Mouse (Mus musculus): ENCODE results near the gene Oxsr1. TPM values are rescaled to one million over a fixed set of nuclear protein-coding genes. Genes with fewer than 3 reads are reported as not detected.
A peak's percentile ranks its signal among the peaks of the same experiment; 100 is the strongest.
"Not testable (repeated sequence)": the region's sequence is repeated elsewhere in the genome, so short reads cannot be mapped to it uniquely, and the experiment has no call there.

Gene Oxsr1
- 13.5 and 14.9 TPM in 2 replicates for polyA plus RNA-seq (2016; fragmentation: Nextera tagmentation; extraction: Ambion mirVana)

- Histone ChIP-seq H3K27me3 (replicated peaks) (no peaks in the 10 kb centered on the region), H3K9ac (peak within 1 kb of the TSS; percentile 91), H3K9me3 (replicated peaks) (no peaks in the 10 kb centered on the region), H3K4me2 (peak within 1 kb of the TSS; percentile 96), H3K4me3 (peak within 1 kb of the TSS; percentile 93), H3K4me1 (replicated peaks) (peaks cover 19% of the 10 kb centered on the region), H3K36me3 (peaks cover 3% of the 10 kb centered on the region; the same call in 1 of the 2 replicates), H3K27ac (ENCODE audit: poor library complexity, severe bottlenecking) (peak within 1 kb of the TSS; percentile 94)
- WGBS = under 1% methylated on average over 76 of the region's 76 CpGs
- ATAC-seq (ENCODE audit: insufficient number of reproducible peaks, low FRiP score) = peak; percentile 97
Measured at GRCm38 (mm10) chr9:119322289-119323259, at the start of gene Oxsr1. Gene Oxsr1 (minus strand): TSS chr9:119322427.

- H3K27me3 ChIP-seq (replicated peaks) = no peaks in the 10 kb centered on the region
- H3K36me3 ChIP-seq = no peaks in the 10 kb centered on the region
- no peak for ATAC-seq (ENCODE audit: insufficient number of reproducible peaks, low FRiP score)
- 75% methylated on average over 4 of the region's 4 CpGs for WGBS
- H3K4me1 ChIP-seq (replicated peaks) = no peaks in the 10 kb centered on the region
- H3K4me3 ChIP-seq = no peak overlapping the region
- H3K27ac ChIP-seq (ENCODE audit: poor library complexity, severe bottlenecking) = no peak overlapping the region
- no peaks in the 10 kb centered on the region for H3K9me3 ChIP-seq (replicated peaks)
- no peak overlapping the region for H3K4me2 ChIP-seq
- H3K9ac ChIP-seq = no peak overlapping the region
Measured at GRCm38 (mm10) chr9:119371251-119371650, 49.0 kb upstream of the Oxsr1 start.

DNA sequence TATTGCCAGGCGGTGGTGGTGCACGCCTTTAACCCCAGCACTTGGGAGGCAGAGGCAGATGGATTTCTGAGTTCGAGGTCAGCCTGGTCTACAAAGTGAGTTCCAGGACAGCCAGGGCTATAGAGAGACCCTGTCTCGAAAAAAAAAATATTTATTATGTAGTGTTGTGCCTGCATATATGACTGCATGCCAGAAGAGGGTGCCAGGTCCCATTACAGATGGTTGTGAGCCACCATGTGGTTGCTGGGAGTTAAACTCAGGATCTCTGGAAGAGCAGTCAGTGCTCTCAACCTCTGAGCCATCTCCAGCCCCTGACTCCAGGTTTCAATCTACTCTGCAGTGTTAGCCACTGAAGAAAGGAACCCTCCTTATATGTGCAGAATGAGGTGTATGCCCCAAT is 48.5 kb upstream of the Oxsr1 start:
- not testable (repeated sequence) for H3K9ac ChIP-seq; H3K4me3 ChIP-seq; H3K36me3 ChIP-seq; H3K4me2 ChIP-seq; H3K27ac ChIP-seq (ENCODE audit: poor library complexity, severe bottlenecking); H3K27me3 ChIP-seq (replicated peaks); H3K4me1 ChIP-seq (replicated peaks); ATAC-seq (ENCODE audit: insufficient number of reproducible peaks, low FRiP score); H3K9me3 ChIP-seq (replicated peaks)
- WGBS = 75% methylated on average over 4 of the region's 4 CpGs

- WGBS = 87% methylated on average over 3 of the region's 3 CpGs
- H3K4me1 ChIP-seq (replicated peaks) = peaks cover 11% of the 10 kb centered on the region
- no peak overlapping the region for H3K9ac ChIP-seq
- H3K9me3 ChIP-seq (replicated peaks) = no peaks in the 10 kb centered on the region
- no peaks in the 10 kb centered on the region for H3K36me3 ChIP-seq
- H3K4me2 ChIP-seq = no peak overlapping the region
- H3K4me3 ChIP-seq = no peak overlapping the region
- no peaks in the 10 kb centered on the region for H3K27me3 ChIP-seq (replicated peaks)
- H3K27ac ChIP-seq (ENCODE audit: poor library complexity, severe bottlenecking) = no peak overlapping the region
- ATAC-seq (ENCODE audit: insufficient number of reproducible peaks, low FRiP score) = no peak
Measured at GRCm38 (mm10) chr9:119368367-119368766, 46.1 kb upstream of the Oxsr1 start.

DNA sequence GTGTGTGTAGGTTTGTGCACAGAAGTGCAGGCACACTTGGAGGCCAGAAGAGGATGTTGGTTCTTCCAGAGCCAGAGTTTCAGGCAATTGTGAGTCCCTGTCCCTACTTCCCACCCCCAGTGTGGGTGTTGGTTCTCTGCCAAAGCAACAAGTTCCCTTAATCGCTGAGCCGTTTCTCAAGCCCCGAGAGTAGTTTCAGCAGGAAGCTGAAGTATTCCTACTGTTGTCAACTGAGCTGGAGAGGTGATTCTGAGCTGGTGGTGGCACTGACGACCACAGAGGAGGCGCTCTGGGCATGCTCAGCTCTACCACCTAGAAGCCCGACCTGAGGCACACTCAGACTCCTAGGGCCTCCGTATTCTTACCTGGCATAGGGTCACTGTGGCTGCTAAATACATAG is 43.1 kb upstream of the Oxsr1 start, which contains the start of gene Slc22a14:
TSS of gene Slc22a14 (minus strand) at position 270 of the 400 bp plus-strand sequence.
- ATAC-seq (ENCODE audit: insufficient number of reproducible peaks, low FRiP score) = no peak
- H3K4me1 ChIP-seq (replicated peaks) = peaks cover 24% of the 10 kb centered on the region
- no peak within 1 kb of the TSS for H3K9ac ChIP-seq
- H3K27me3 ChIP-seq (replicated peaks) = no peaks in the 10 kb centered on the region
- no peak within 1 kb of the TSS for H3K4me3 ChIP-seq
- no peak within 1 kb of the TSS for H3K27ac ChIP-seq (ENCODE audit: poor library complexity, severe bottlenecking)
- no peaks in the 10 kb centered on the region for H3K36me3 ChIP-seq
- 60% methylated on average over 7 of the region's 7 CpGs for WGBS
- H3K9me3 ChIP-seq (replicated peaks) = no peaks in the 10 kb centered on the region
- no peak within 1 kb of the TSS for H3K4me2 ChIP-seq

DNA sequence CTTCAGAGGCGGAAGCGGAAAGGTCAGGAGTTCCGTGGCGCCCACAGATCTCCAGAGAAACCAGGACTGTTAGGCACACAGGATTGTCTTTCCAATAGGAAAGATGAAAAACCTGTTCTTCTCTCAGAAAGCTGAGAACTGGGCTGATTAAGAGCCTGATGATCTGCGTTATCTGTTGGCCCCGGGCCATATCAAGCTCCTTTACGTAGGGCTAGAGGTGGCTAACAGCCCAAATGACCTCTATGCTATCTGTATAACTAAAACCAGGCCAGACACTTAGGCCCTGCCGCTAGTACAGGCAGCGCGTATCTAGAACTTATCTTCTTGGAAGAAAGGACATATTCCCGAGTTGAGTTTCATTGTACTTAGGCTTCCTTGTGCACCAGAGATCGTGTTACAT is 41.0 kb upstream of the Oxsr1 start:
- Histone ChIP-seq H3K27me3 (replicated peaks) (no peaks in the 10 kb centered on the region), H3K4me2 (no peak overlapping the region), H3K4me1 (replicated peaks) (peaks cover 24% of the 10 kb centered on the region), H3K9me3 (replicated peaks) (no peaks in the 10 kb centered on the region), H3K4me3 (no peak overlapping the region), H3K9ac (no peak overlapping the region), H3K36me3 (no peaks in the 10 kb centered on the region), H3K27ac (ENCODE audit: poor library complexity, severe bottlenecking) (no peak overlapping the region)
- 46% methylated on average over 12 of the region's 12 CpGs for WGBS
- ATAC-seq (ENCODE audit: insufficient number of reproducible peaks, low FRiP score) = no peak

DNA sequence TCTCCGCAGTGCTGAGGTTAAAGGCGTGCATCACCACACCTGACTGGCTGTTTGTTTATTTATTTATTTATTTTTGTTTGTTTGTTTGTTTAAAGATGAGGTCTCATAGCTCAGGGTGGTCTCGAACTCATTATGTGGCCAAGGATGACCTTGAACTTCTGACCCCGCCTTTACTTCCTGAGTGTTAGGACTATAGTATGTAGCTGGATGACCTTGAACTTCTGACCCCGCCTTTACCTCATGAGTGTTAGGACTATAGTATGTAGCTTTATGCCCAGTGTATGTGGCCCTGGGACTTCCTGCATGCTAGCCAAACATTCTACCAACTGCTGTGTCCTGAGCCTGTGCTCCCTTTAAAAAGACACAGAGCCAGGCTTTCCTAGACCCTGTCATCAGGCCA is 39.2 kb upstream of the Oxsr1 start:
- no peaks in the 10 kb centered on the region for H3K9me3 ChIP-seq (replicated peaks)
- 88% methylated on average over 5 of the region's 5 CpGs for WGBS

GRCm38 (mm10) chr9:119358058-119358429 is 35.8 kb upstream of the Oxsr1 start:
- Histone ChIP-seq H3K4me2 (peak overlapping the region; percentile 97), H3K9ac (peak overlapping the region; percentile 82), H3K27ac (ENCODE audit: poor library complexity, severe bottlenecking) (no peak overlapping the region), H3K36me3 (no peaks in the 10 kb centered on the region), H3K4me3 (peak overlapping the region; percentile 70), H3K27me3 (replicated peaks) (no peaks in the 10 kb centered on the region; the same call in 1 of the 2 replicates), H3K4me1 (replicated peaks) (peaks cover 10% of the 10 kb centered on the region), H3K9me3 (replicated peaks) (no peaks in the 10 kb centered on the region)
- no peak for ATAC-seq (ENCODE audit: insufficient number of reproducible peaks, low FRiP score)
- WGBS = 52% methylated on average over 9 of the region's 9 CpGs

More for the DNA sequence above, 39.2 kb upstream of the Oxsr1 start:
- Histone ChIP-seq H3K4me1 (replicated peaks) (peaks cover 24% of the 10 kb centered on the region), H3K27me3 (replicated peaks) (no peaks in the 10 kb centered on the region; the same call in 1 of the 2 replicates), H3K9ac (no peak overlapping the region), H3K36me3 (no peaks in the 10 kb centered on the region), H3K27ac (ENCODE audit: poor library complexity, severe bottlenecking) (no peak overlapping the region), H3K4me3 (no peak overlapping the region), H3K4me2 (no peak overlapping the region)
- no peak for ATAC-seq (ENCODE audit: insufficient number of reproducible peaks, low FRiP score)

DNA sequence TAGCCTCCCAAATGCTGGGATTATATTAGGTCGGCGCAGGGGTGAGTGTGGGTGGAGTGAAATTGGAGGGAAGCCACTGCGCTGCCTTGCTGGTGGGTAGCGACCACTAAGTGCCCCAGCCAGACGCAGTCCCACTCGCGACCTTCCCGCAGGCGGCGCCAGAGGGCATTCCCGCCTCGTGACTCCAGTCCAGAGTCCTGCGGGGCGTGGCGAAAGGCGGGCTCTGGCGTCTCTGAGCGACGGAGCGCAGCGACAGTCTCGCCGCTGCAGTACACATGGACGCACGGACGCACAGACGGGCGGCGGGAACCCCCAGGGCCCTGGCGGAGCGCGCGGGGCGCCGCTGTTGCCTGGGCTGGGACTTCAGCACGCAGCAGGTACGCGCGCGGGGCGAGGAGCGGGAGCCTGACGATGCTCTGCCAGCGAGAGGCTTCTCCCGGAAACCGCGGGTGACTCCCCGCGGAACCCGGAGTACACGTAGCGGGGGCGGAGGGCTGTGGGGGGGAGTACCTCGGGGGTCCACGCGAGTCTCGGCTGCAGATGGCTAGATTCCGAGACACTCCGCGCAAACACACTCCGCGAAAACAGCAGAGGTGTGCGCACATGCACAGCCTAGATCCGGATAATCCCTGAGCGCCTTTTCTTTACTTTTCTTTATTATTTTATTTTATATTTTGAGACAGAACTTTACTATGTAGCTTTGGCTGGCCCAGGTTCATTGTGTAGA is 35.3 kb upstream of the Oxsr1 start, which contains the start of gene Xylb:
TSS of gene Xylb (plus strand) at position 51 of the 727 bp plus-strand sequence.
- WGBS = 4% methylated on average over 65 of the region's 65 CpGs
- Histone ChIP-seq H3K27me3 (replicated peaks) (no peaks in the 10 kb centered on the region; the same call in 1 of the 2 replicates), H3K4me3 (peak within 1 kb of the TSS; percentile 70), H3K36me3 (no peaks in the 10 kb centered on the region), H3K27ac (ENCODE audit: poor library complexity, severe bottlenecking) (no peak within 1 kb of the TSS), H3K9me3 (replicated peaks) (no peaks in the 10 kb centered on the region), H3K4me1 (replicated peaks) (peaks cover 4% of the 10 kb centered on the region), H3K9ac (peak within 1 kb of the TSS; percentile 82), H3K4me2 (peak within 1 kb of the TSS; percentile 97)
- peak; percentile 82 for ATAC-seq (ENCODE audit: insufficient number of reproducible peaks, low FRiP score)

DNA sequence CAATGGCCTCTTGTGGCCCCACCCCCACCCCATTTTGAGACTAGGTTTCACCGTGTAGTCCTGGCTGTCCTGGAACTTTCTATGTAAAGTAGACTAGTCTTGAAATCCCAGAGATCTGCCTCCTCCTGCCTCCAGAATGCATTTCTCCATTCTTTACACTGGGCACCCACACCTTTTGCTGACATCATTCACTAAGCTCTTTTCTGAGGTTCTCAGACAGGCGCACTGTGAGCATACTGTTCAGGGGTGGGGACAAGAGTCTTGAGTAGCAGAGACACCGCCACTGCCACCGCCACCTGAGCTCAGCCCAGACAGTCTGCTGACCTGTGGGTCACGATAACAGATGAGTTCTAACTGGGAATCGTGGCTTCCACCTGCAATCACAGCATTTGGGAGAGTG is 33.7 kb upstream of the Oxsr1 start:
- H3K27me3 ChIP-seq (replicated peaks) = no peaks in the 10 kb centered on the region; the same call in 1 of the 2 replicates
- WGBS = 73% methylated on average over 6 of the region's 6 CpGs
- no peak overlapping the region for H3K27ac ChIP-seq (ENCODE audit: poor library complexity, severe bottlenecking)
- no peak for ATAC-seq (ENCODE audit: insufficient number of reproducible peaks, low FRiP score)
- H3K9ac ChIP-seq = no peak overlapping the region
- no peaks in the 10 kb centered on the region for H3K9me3 ChIP-seq (replicated peaks)
- peaks cover 8% of the 10 kb centered on the region for H3K36me3 ChIP-seq
- no peak overlapping the region for H3K4me3 ChIP-seq
- H3K4me2 ChIP-seq = no peak overlapping the region
- no peaks in the 10 kb centered on the region for H3K4me1 ChIP-seq (replicated peaks)

DNA sequence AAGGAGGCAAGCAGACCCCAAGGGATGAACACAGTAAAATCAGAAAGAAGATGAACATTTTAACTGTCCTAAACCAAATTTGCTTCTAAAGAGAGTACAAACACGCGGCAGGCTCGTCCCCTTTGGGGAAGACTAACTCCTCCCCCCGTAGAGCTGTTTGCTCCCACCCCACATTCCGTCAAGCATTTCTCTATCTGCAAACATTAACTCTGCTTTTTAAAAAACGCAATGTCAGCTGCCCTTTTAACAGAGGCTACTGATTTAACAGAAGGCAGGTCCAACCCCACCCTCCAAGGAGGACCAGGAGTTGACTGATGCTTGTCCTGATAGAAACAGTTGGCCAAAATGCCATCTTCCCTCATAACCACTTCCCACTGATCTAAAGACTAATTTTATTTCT is 31.7 kb upstream of the Oxsr1 start:
- WGBS = 71% methylated on average over 6 of the region's 6 CpGs

More for the DNA sequence above, 31.7 kb upstream of the Oxsr1 start:
- H3K27ac ChIP-seq (ENCODE audit: poor library complexity, severe bottlenecking) = no peak overlapping the region
- no peaks in the 10 kb centered on the region for H3K9me3 ChIP-seq (replicated peaks)
- H3K27me3 ChIP-seq (replicated peaks) = no peaks in the 10 kb centered on the region; the same call in 1 of the 2 replicates
- H3K4me1 ChIP-seq (replicated peaks) = no peaks in the 10 kb centered on the region
- H3K4me2 ChIP-seq = no peak overlapping the region
- no peak overlapping the region for H3K9ac ChIP-seq
- no peak for ATAC-seq (ENCODE audit: insufficient number of reproducible peaks, low FRiP score)
- no peak overlapping the region for H3K4me3 ChIP-seq
- H3K36me3 ChIP-seq = peaks cover 27% of the 10 kb centered on the region

Data from heart, embryonic 12.5 days (tissue).